Mouse (Mus musculus) ovary, adult 2 months (tissue): ENCODE data around the gene Ndufb10. TPM values are rescaled to one million over a fixed set of nuclear protein-coding genes. Genes with fewer than 3 reads are reported as not detected.

ENCODE experiments used
- polyA plus RNA-seq: library from polyadenylated mRNA; depleted of rRNA; stranded (reverse); fragments of >200 nt; gene quantifications from 2 replicates; pipeline ENCODE4 v1.2.3, GENCODE M21; 2012; rRNA removed

Gene Ndufb10
- 198 and 335 TPM in 2 replicates for polyA plus RNA-seq

GRCm38 (mm10) chr17:24724184-24724583 lies at the start of gene Ndufb10:
TSS of gene Ndufb10 (minus strand) at chr17:24724478.

GRCm38 (mm10) chr17:24752415-24753394 lies 28.4 kb upstream of the Ndufb10 start, which contains the start of gene Hs3st6:
TSS of gene Hs3st6 (plus strand) at chr17:24752988.

GRCm38 (mm10) chr17:24736330-24737051 lies 12.2 kb upstream of the Ndufb10 start, which contains the start of gene Msrb1:
TSS of gene Msrb1 (plus strand) at chr17:24736642.

GRCm38 (mm10) chr17:24727618-24728017 lies 3.3 kb upstream of the Ndufb10 start, which contains the start of gene Rpl3l:
TSS of gene Rpl3l (plus strand) at chr17:24727820.

GRCm38 (mm10) chr17:24717943-24718342 lies 6.3 kb downstream of the Ndufb10 start, which contains the start of the genes Rnf151 and Rps2:
TSS of gene Rnf151 (minus strand) at chr17:24718063.
TSS of gene Rps2 (plus strand) at chr17:24718116.

GRCm38 (mm10) chr17:24706982-24707800 lies 17.1 kb downstream of the Ndufb10 start, which contains the start of gene Tbl3:
TSS of gene Tbl3 (minus strand) at chr17:24707660.

GRCm38 (mm10) chr17:24696011-24696697 lies 28.1 kb downstream of the Ndufb10 start, which contains the start of the genes Gfer and Noxo1:
TSS of gene Gfer (minus strand) at chr17:24696156.
TSS of gene Noxo1 (plus strand) at chr17:24696234.

GRCm38 (mm10) chr17:24689251-24690081 lies 34.8 kb downstream of the Ndufb10 start, which contains the start of gene Syngr3:
TSS of gene Syngr3 (minus strand) at chr17:24689955.

Other genes starting within 250 kb of the Ndufb10 start
- gene Mlst8, start 245.4 kb downstream of the Ndufb10 start, polyA plus RNA-seq: 40.6 and 58.0 TPM in 2 replicates
- 49.0 and 53.5 TPM in 2 replicates for gene Caskin1, start 235.9 kb downstream of the Ndufb10 start, polyA plus RNA-seq
- gene Traf7, start 196.5 kb downstream of the Ndufb10 start, polyA plus RNA-seq: 253 and 318 TPM in 2 replicates
- gene Rab26, start 190.3 kb downstream of the Ndufb10 start, polyA plus RNA-seq: 0.71 and 1.4 TPM in 2 replicates
- gene Pkd1, start 174.6 kb downstream of the Ndufb10 start, polyA plus RNA-seq: 158 and 173 TPM in 2 replicates
- gene Tsc2, start 91.8 kb downstream of the Ndufb10 start, polyA plus RNA-seq: 200 and 211 TPM in 2 replicates
- gene Nthl1, start 91.8 kb downstream of the Ndufb10 start, polyA plus RNA-seq: 33.4 and 40.4 TPM in 2 replicates
- gene Slc9a3r2, start 74.2 kb downstream of the Ndufb10 start, polyA plus RNA-seq: 154 and 188 TPM in 2 replicates
- gene Npw, start 66.0 kb downstream of the Ndufb10 start, polyA plus RNA-seq: 0.40 and 0.53 TPM in 2 replicates
- gene Zfp598, start 54.8 kb downstream of the Ndufb10 start, polyA plus RNA-seq: 118 and 131 TPM in 2 replicates
- 1.6 and 1.7 TPM in 2 replicates for gene Syngr3, start 34.5 kb downstream of the Ndufb10 start, polyA plus RNA-seq
- 40.5 and 66.7 TPM in 2 replicates for gene Gfer, start 28.3 kb downstream of the Ndufb10 start, polyA plus RNA-seq
- 19.1 and 19.6 TPM in 2 replicates for gene Noxo1, start 28.2 kb downstream of the Ndufb10 start, polyA plus RNA-seq
- 105 and 112 TPM in 2 replicates for gene Tbl3, start 16.8 kb downstream of the Ndufb10 start, polyA plus RNA-seq
- 0.34 and 1.4 TPM in 2 replicates for gene Rnf151, start 6.4 kb downstream of the Ndufb10 start, polyA plus RNA-seq
- 4,445 and 4,526 TPM in 2 replicates for gene Rps2, start 6.4 kb downstream of the Ndufb10 start, polyA plus RNA-seq
- gene Rpl3l, start 3.3 kb upstream of the Ndufb10 start, polyA plus RNA-seq: not detected in 2 replicates
- gene Msrb1, start 12.2 kb upstream of the Ndufb10 start, polyA plus RNA-seq: 42.7 and 55.4 TPM in 2 replicates
- gene Hs3st6, start 28.5 kb upstream of the Ndufb10 start, polyA plus RNA-seq: 8.5 and 15.0 TPM in 2 replicates
- gene Meiob, start 79.8 kb upstream of the Ndufb10 start, polyA plus RNA-seq: not detected in 2 replicates
- gene Hagh, start 115.7 kb upstream of the Ndufb10 start, polyA plus RNA-seq: 105 and 136 TPM in 2 replicates
- gene Fahd1, start 125.9 kb upstream of the Ndufb10 start, polyA plus RNA-seq: 16.7 and 17.3 TPM in 2 replicates
- gene Igfals, start 141.5 kb upstream of the Ndufb10 start, polyA plus RNA-seq: 10.1 and 12.4 TPM in 2 replicates
- gene Nubp2, start 161.9 kb upstream of the Ndufb10 start, polyA plus RNA-seq: 33.0 and 41.1 TPM in 2 replicates
- gene Spsb3, start 162.2 kb upstream of the Ndufb10 start, polyA plus RNA-seq: 112 and 120 TPM in 2 replicates
- 51.8 and 56.8 TPM in 2 replicates for gene Eme2, start 170.6 kb upstream of the Ndufb10 start, polyA plus RNA-seq
- 278 and 448 TPM in 2 replicates for gene Mrps34, start 170.6 kb upstream of the Ndufb10 start, polyA plus RNA-seq
- 76.6 and 85.3 TPM in 2 replicates for gene Nme3, start 172.0 kb upstream of the Ndufb10 start, polyA plus RNA-seq
- gene Mapk8ip3, start 212.5 kb upstream of the Ndufb10 start, polyA plus RNA-seq: 180 and 186 TPM in 2 replicates
- gene Jpt2, start 236.2 kb upstream of the Ndufb10 start, polyA plus RNA-seq: 33.5 and 37.9 TPM in 2 replicates